Mouse (Mus musculus) limb, embryonic 15.5 days (tissue): ENCODE measurements at regions not wholly inside any gene's neighbourhood (a gene's known extent, or its start where the extent isn't known, plus 50 kb on each side); places are given as distances from the start of the nearest gene placed in this dataset.

Source experiments
- ATAC-seq: fragments of 200-750 bp; cut with Nextera tagmentation; 2 replicates; pipeline ENCODE4 v1.8.0; 2017; ENCODE audit warnings: low read depth, moderate TSS enrichment; ENCODE audit not compliant: insufficient number of reproducible peaks, low FRiP score, low TSS enrichment
- H3K27ac ChIP-seq: fragments of 300-500 bp; sonication (generic); 2 replicates; pipeline ENCODE4 v1.5.1; 2015; ENCODE audit warnings: moderate library complexity, mild to moderate bottlenecking, inconsistent platforms
- H3K27me3 ChIP-seq: fragments of 300-500 bp; sonication (generic); 2 replicates; pipeline ENCODE4 v1.6.1; 2015; ENCODE audit warnings: inconsistent platforms
- H3K36me3 ChIP-seq: fragments of 300-500 bp; sonication (generic); 2 replicates; pipeline ENCODE4 v1.6.1; 2015; ENCODE audit warnings: inconsistent platforms
- H3K4me1 ChIP-seq: fragments of 300-500 bp; sonication (generic); 2 replicates; pipeline ENCODE4 v1.6.1; 2015; ENCODE audit warnings: inconsistent platforms
- H3K4me2 ChIP-seq: fragments of 300-500 bp; sonication (generic); 2 replicates; pipeline ENCODE4 v1.6.1; 2015; ENCODE audit warnings: mild to moderate bottlenecking, inconsistent platforms
- H3K4me3 ChIP-seq: fragments of 300-500 bp; sonication (generic); 2 replicates; pipeline ENCODE4 v1.5.1; 2015; ENCODE audit warnings: mild to moderate bottlenecking, inconsistent platforms
- H3K9ac ChIP-seq: fragments of 300-500 bp; sonication (generic); 2 replicates; pipeline ENCODE4 v1.6.1; 2015; ENCODE audit warnings: inconsistent platforms
- H3K9me3 ChIP-seq: fragments of 300-500 bp; sonication (generic); 2 replicates; pipeline ENCODE4 v1.6.1; 2016; ENCODE audit warnings: inconsistent platforms
- WGBS: fragments of 180-500 bp; shearing (Covaris S2); methylation state at CpG from one replicate; pipeline ENCODE4 v1.1.7; 2015; 5-methylcytosine and 5-hydroxymethylcytosine counted together

DNA sequence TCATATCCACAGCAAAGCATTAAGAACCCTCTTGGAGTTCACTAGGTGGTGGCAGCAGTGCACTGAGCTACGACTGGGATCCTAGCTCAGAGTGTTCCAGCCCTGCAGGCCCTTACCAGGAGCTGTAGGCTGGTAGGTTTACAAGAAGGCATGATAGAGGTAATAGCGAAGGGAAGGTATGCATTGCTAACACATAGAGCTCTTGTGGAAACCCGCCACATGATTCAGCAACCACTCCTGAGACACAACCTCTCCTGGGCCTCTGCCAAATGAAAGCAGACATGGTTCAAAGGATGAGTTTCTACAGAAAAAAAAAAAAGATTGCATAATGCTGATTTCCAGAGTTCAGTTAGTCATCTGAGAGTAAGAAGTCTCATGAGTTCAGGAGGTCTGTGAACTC lies 370.5 kb upstream of the Npvf start:
- H3K4me2 ChIP-seq, result no peak overlapping the region
- H3K27ac ChIP-seq, result no peak overlapping the region
- no peak for ATAC-seq

DNA sequence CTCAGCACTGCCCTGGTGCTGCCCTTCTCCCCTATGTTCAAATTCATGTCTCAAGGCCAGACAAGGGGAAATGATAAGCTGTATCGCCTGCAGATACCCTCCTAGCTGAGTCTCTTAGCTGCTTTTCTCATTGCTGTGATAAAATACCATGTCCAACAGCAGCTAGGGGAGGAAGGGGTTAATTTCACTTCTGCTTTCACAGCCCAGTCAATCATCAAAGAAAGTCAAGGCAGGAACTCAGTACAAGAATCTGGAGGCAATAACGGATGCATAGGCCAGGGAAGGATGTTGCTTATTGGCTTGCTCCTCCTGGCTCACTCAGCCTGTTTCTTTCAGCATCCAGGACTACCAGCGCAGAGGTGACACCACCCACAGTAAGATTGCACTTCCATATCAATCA lies 371.2 kb upstream of the Npvf start:
- H3K9ac ChIP-seq, result no peak overlapping the region
- H3K4me1 ChIP-seq, result peaks cover 3% of the 10 kb centered on the region; the same call in 1 of the 2 replicates
- no peaks in the 10 kb centered on the region for H3K27me3 ChIP-seq
- H3K4me2 ChIP-seq, result no peak overlapping the region
- H3K9me3 ChIP-seq, result no peaks in the 10 kb centered on the region
- no peak overlapping the region for H3K27ac ChIP-seq
- H3K4me3 ChIP-seq, result no peak overlapping the region
- 52% methylated on average over 3 of the region's 3 CpGs for WGBS
- no peaks in the 10 kb centered on the region for H3K36me3 ChIP-seq
- no peak for ATAC-seq

More for the DNA sequence above, 370.5 kb upstream of the Npvf start:
- Histone ChIP-seq H3K4me1 (peaks cover 3% of the 10 kb centered on the region; the same call in 1 of the 2 replicates), H3K36me3 (no peaks in the 10 kb centered on the region), H3K9ac (no peak overlapping the region), H3K4me3 (no peak overlapping the region), H3K9me3 (no peaks in the 10 kb centered on the region), H3K27me3 (no peaks in the 10 kb centered on the region)
- WGBS, result 52% methylated on average over 3 of the region's 3 CpGs

DNA sequence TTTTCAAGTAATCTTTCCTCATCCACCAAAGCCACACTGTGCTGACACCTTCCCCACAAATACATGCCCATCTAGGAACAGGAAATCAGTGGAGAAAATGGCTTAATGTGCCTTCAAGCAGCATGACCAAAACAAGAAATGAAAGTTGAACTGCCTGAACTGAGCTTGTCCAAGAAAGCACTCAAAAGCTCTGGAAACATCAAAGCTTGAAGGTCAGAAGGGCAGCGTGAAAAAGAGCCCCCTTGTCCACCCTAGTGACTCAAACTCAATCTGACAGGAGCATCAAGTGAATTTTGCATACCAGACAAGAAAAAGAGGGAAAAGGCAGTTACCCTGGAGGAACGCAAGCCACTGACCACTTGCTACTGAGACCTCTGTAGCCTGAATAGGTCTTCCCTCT lies 373.1 kb upstream of the Npvf start:
- no peaks in the 10 kb centered on the region for H3K36me3 ChIP-seq
- ATAC-seq, result no peak
- WGBS, result 75% methylated on average over 2 of the region's 2 CpGs
- no peak overlapping the region for H3K27ac ChIP-seq
- H3K9ac ChIP-seq, result no peak overlapping the region
- no peak overlapping the region for H3K4me3 ChIP-seq
- no peak overlapping the region for H3K4me2 ChIP-seq
- H3K27me3 ChIP-seq, result no peaks in the 10 kb centered on the region
- peaks cover 3% of the 10 kb centered on the region; the same call in 1 of the 2 replicates for H3K4me1 ChIP-seq
- no peaks in the 10 kb centered on the region for H3K9me3 ChIP-seq

DNA sequence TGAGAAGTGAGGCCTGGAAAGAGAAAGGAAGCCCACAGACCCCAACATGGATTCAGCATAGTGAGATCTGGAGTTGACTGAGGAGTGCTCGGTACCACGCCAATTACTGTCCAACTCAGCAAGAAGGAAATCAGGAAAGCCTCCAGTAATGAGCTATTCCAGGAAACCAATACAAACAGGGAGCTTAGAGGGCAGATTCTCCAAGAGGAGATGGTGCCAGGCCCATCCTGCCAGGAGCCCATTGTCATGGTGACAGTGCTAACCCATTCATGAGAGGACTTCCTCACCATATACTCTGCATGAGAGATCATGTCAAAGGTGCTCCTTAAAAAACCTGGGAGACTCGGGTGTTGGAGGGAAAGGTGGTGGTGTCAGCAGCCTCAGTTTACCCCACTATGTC lies 375.3 kb upstream of the Npvf start:
- H3K4me2 ChIP-seq, result no peak overlapping the region

DNA sequence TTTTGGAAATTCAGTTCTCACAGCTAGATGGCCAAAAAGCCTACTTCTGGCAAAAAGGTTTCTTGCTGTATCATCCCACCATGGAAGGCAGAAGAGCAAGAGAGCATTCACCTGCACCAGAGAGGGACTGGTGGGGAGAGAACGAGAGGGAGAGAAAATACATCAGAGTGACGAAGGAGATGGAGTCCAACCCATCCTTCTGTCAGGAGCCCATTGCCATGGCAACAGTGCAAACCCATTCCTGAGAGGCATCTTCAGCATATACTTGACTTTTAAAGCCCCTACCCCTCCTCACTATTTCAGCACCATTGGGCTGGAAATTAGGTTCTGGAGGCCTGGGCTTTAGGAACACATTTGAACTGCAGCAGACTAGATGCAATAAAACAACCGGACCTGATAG lies 375.7 kb upstream of the Npvf start:
- H3K9ac ChIP-seq, result no peak overlapping the region
- ATAC-seq, result no peak
- no peak overlapping the region for H3K4me3 ChIP-seq
- no peaks in the 10 kb centered on the region for H3K27me3 ChIP-seq
- no peaks in the 10 kb centered on the region for H3K36me3 ChIP-seq
- no peak overlapping the region for H3K4me2 ChIP-seq
- 80% methylated on average over 3 of the region's 3 CpGs for WGBS
- H3K9me3 ChIP-seq, result no peaks in the 10 kb centered on the region
- H3K27ac ChIP-seq, result no peak overlapping the region
- no peaks in the 10 kb centered on the region for H3K4me1 ChIP-seq

More for the DNA sequence above, 375.3 kb upstream of the Npvf start:
- no peak for ATAC-seq
- Histone ChIP-seq H3K27ac (no peak overlapping the region), H3K27me3 (no peaks in the 10 kb centered on the region), H3K36me3 (no peaks in the 10 kb centered on the region), H3K4me1 (peaks cover 3% of the 10 kb centered on the region; the same call in 1 of the 2 replicates), H3K9me3 (no peaks in the 10 kb centered on the region), H3K4me3 (no peak overlapping the region), H3K9ac (no peak overlapping the region)
- 75% methylated on average over 3 of the region's 3 CpGs for WGBS

DNA sequence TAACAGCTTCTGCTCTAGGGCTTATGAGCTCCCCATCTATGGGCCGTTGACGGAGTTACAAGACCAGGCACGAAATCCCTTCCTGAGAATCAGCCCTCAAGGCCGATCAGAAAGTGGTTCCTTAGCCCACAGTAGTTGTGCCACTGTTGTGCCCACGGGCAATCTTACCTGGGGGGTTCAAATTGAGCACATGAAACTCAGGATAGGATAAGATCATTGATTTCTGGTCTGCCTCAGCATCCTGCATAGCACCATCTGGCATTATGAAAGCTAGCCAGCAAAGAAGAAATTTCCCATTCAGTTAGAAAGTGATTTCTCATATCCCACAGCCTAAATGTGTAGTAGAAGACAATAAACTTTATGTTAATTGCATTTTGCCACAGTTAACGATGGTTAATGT lies 379.6 kb upstream of the Npvf start:
- H3K9ac ChIP-seq, result no peak overlapping the region
- no peaks in the 10 kb centered on the region for H3K4me1 ChIP-seq
- H3K36me3 ChIP-seq, result no peaks in the 10 kb centered on the region
- H3K27ac ChIP-seq, result no peak overlapping the region
- no peak overlapping the region for H3K4me2 ChIP-seq
- no peaks in the 10 kb centered on the region for H3K27me3 ChIP-seq
- no peaks in the 10 kb centered on the region for H3K9me3 ChIP-seq
- WGBS, result 70% methylated on average over 6 of the region's 6 CpGs
- H3K4me3 ChIP-seq, result no peak overlapping the region
- ATAC-seq, result no peak

DNA sequence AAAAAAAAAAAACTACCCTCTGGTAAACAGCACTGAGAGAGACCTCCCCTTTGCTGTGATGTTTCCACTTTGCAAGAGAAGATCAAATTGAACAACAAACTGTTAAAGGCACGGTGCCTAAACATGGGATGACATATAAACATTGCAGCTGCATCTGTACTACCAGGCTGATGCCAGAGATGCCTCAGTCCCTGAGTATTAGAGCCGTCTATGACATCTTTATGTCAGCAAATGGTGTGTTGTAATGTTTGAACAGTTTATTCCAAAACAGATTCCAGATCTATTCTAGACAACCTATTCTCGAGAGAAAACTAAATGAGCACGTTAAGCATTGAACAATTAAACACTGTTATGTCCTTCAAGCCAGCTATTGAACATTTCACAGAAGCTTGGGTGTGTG lies 381.8 kb upstream of the Npvf start:
- H3K4me3 ChIP-seq, result no peak overlapping the region
- H3K4me1 ChIP-seq, result peaks cover 5% of the 10 kb centered on the region; the same call in 1 of the 2 replicates
- no peak overlapping the region; the same call in 1 of the 2 replicates for H3K27ac ChIP-seq
- no peak overlapping the region for H3K4me2 ChIP-seq
- no peak overlapping the region for H3K9ac ChIP-seq
- ATAC-seq, result no peak
- WGBS, result 59% methylated on average over 4 of the region's 4 CpGs
- no peaks in the 10 kb centered on the region for H3K36me3 ChIP-seq
- no peaks in the 10 kb centered on the region for H3K9me3 ChIP-seq
- 0 out of 2 replicates have a peak, but pooled peaks cover 7% of the 10 kb centered on the region for H3K27me3 ChIP-seq

DNA sequence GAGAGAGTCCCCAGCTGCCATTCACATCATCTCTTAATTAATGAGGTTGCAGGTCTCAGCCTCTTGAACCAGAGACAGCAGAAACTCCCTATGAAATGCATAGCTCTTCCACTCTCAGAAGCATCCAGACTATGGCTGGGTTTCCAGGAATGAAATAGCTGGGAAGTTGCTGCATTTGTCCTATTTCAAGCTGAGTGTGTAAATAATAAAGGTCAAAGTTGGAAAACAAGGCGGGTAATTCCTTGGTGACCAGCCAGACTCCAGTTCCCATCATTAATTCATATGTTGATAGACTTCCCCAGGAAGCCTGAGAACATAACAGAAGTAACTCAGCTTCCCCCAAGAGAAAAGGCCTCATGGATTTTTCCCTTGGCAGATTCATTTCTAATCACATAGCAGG lies 382.3 kb upstream of the Npvf start:
- no peaks in the 10 kb centered on the region for H3K36me3 ChIP-seq

DNA sequence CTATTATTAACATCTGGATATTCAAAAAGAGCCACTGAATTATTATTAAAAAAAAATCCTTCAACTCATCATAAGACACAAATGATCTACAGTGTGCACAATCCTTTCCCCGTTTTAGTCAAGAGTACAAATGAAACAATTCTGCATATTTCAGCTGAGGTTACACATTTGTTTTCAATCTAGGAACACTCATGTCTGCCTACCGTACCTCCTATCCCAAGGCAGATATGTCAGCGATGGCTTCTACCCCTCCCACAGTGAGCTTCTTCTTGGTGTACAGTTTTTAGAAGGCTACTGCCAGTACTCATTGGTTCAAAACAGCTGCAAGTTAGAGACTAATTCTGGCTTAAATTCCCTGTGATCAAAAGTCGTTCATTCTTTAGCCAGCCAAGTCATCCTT lies 382.7 kb upstream of the Npvf start:
- Histone ChIP-seq H3K4me1 (peaks cover 5% of the 10 kb centered on the region; the same call in 1 of the 2 replicates), H3K9ac (no peak overlapping the region), H3K27ac (no peak overlapping the region), H3K4me2 (no peak overlapping the region), H3K27me3 (0 out of 2 replicates have a peak, but pooled peaks cover 9% of the 10 kb centered on the region), H3K9me3 (no peaks in the 10 kb centered on the region), H3K36me3 (no peaks in the 10 kb centered on the region), H3K4me3 (no peak overlapping the region)
- 42% methylated on average over 4 of the region's 4 CpGs for WGBS
- no peak for ATAC-seq

More for the DNA sequence above, 382.3 kb upstream of the Npvf start:
- H3K4me2 ChIP-seq, result no peak overlapping the region
- peaks cover 5% of the 10 kb centered on the region; the same call in 1 of the 2 replicates for H3K4me1 ChIP-seq
- H3K27ac ChIP-seq, result no peak overlapping the region
- no peak overlapping the region for H3K4me3 ChIP-seq
- H3K9ac ChIP-seq, result no peak overlapping the region
- no peaks in the 10 kb centered on the region for H3K9me3 ChIP-seq
- no peak for ATAC-seq
- 0 out of 2 replicates have a peak, but pooled peaks cover 9% of the 10 kb centered on the region for H3K27me3 ChIP-seq
- 50% methylated on average over 1 of the region's 1 CpGs for whole genome bisulfite sequencing

DNA sequence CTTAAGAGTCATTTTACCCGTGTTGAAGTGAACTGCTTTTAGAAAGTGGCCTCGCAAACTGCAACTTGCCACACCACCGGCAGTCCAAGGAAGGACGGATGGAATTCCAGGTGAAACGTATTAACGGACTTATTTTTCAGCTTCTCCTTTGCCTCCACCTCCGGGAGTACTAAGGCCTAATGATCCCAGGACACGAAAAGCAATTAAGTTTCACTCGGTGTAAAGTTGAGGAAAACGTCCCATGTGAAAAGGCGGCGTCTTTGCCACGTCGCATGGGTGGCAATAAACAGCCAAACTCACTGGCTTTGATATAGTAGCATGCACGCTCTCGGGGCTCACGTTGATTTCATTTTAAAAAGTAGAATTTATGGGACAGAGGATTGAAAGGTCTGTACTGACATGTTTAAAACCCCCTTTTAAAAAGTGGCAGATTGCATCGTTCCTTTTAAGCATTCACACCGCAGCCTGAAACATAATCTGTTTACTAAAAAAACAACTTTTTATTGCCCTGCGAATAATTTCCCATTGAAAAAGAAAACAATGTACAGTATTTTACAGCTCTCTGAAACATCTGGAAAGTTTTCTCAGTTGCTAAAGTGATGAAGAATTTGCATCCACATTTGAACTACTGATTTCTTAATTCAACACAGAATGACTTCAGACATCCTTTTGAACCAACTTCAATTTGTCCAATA lies 385.4 kb upstream of the Npvf start:
- no peak for ATAC-seq
- Histone ChIP-seq H3K36me3 (no peaks in the 10 kb centered on the region), H3K4me1 (peaks cover 9% of the 10 kb centered on the region; the same call in 1 of the 2 replicates), H3K9ac (no peak overlapping the region), H3K27me3 (0 out of 2 replicates have a peak, but pooled peaks cover 9% of the 10 kb centered on the region), H3K9me3 (no peaks in the 10 kb centered on the region), H3K4me2 (no peak overlapping the region), H3K27ac (no peak overlapping the region), H3K4me3 (no peak overlapping the region)
- 17% methylated on average over 20 of the region's 20 CpGs for WGBS

DNA sequence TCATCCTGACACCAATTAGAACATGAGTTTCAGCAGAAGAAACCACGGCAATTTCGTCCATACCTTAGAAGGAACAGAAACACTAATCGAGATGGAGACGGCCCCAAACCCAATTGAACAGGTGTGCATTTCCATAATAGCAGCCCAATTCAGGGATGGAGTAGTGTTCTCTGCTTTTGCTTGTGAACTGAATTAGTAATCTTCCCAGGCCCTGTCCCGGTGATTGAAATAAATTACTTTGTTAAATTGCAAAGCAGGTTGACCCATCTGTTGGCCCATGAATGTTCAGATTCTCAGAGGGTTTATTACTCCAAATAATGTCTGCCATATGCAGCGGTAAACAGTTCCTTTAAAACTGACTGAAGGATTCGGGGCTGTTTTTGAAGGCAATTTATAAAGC lies 388.5 kb upstream of the Nfe2l3 start:
- no peak overlapping the region for H3K4me3 ChIP-seq
- 53% methylated on average over 7 of the region's 7 CpGs for WGBS
- H3K9ac ChIP-seq, result no peak overlapping the region
- H3K27ac ChIP-seq, result no peak overlapping the region
- no peak overlapping the region for H3K4me2 ChIP-seq
- no peaks in the 10 kb centered on the region for H3K9me3 ChIP-seq
- H3K4me1 ChIP-seq, result peaks cover 18% of the 10 kb centered on the region; the same call in 1 of the 2 replicates
- peaks cover 21% of the 10 kb centered on the region; the same call in 1 of the 2 replicates for H3K27me3 ChIP-seq
- ATAC-seq, result no peak
- no peaks in the 10 kb centered on the region for H3K36me3 ChIP-seq

DNA sequence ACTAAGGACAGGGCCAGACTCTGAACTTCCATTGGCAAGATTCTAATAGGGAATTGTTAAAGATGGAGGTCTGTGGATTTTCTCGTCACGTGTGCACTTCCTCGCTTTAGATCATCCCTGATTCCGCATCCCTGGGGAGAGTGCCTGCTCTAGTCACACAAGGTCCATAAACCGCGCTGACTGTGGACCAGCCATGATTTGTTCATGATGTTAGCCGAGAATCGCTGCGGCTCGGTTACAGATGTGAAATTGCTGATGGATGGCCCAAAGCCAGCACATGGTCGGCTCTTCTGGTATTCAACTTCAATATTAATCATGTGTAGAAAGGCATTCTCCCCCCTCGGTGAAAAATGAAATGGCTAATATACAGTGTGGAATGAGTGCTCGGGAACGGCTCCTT lies 387.6 kb upstream of the Nfe2l3 start:
- H3K36me3 ChIP-seq, result no peaks in the 10 kb centered on the region
- peaks cover 12% of the 10 kb centered on the region; the same call in 1 of the 2 replicates for H3K4me1 ChIP-seq
- H3K27me3 ChIP-seq, result peaks cover 21% of the 10 kb centered on the region; the same call in 1 of the 2 replicates
- 49% methylated on average over 14 of the region's 14 CpGs for WGBS
- H3K9me3 ChIP-seq, result no peaks in the 10 kb centered on the region
- no peak for ATAC-seq
- no peak overlapping the region for H3K4me2 ChIP-seq
- H3K27ac ChIP-seq, result peak overlapping the region; percentile 38; the same call in 1 of the 2 replicates
- no peak overlapping the region for H3K4me3 ChIP-seq
- H3K9ac ChIP-seq, result no peak overlapping the region
